14 mouse cellular contexts compared by ENCODE assay signal in genomic region chr7:145181376-145182034, GRCm38 (mm10). TPM values are rescaled to one million over a fixed set of nuclear protein-coding genes. Genes with fewer than 3 reads are reported as not detected.
DNase-seq lines count a peak whose midpoint lies in the region; ATAC-seq and TF ChIP-seq lines count a peak whose summit lies in the region.
"Had no signal": no experiment of that assay in that cellular context is flagged by ENCODE, and none has a peak within 500 bp of the region (broad histone marks: within the 10 kb centered on the region; RNA-seq: fewer than 3 reads in every experiment).

No protein-coding gene starts in this region.

- DNase-seq in cerebellum, adult 2 months, result peak; percentile 22 to 46
- DNase-seq in cerebellum, adult 9-11 months, result no peak
- peak; percentile 39 to 59 for DNase-seq in layer of hippocampus, postnatal 10 days (ENCODE audit: low spot score in 2 of 2)
- DNase-seq in layer of hippocampus, adult 9-11 months, result no peak
- DNase-seq in NIH3T3 (ENCODE audit: low read depth), result peak; percentile 58
- no peak for DNase-seq in ovary, postnatal 14 days (ENCODE audit: low spot score)
- DNase-seq: adrenal gland, postnatal 14 days; gastrocnemius, postnatal 10 days; thymus, postnatal 4 days had no signal

- H3K9ac ChIP-seq in hindbrain, embryonic 13.5 days, result no peak overlapping the region
- H3K9ac ChIP-seq: hindbrain, embryonic 15.5 days; liver, embryonic 15.5 days had no signal

- no peaks in the 10 kb centered on the region for H3K9me3 ChIP-seq in hindbrain, embryonic 13.5 days
- H3K9me3 ChIP-seq: hindbrain, embryonic 15.5 days; liver, embryonic 15.5 days had no signal

- ATAC-seq in hindbrain, embryonic 13.5 days (ENCODE audit: low FRiP score), result no peak
- ATAC-seq in erythroblast, adult 5-6 weeks (replicated peaks; ENCODE audit: low FRiP score, poor library complexity, severe bottlenecking), result no peak

- no peak for TF ChIP-seq POLR2A in cerebellum, adult 2 months (IDR thresholded peaks at IDR 0.05; ENCODE audit: borderline replicate concordance, insufficient read depth, low read length)

- no peak for TF ChIP-seq CTCF in cerebellum, adult 2 months (IDR thresholded peaks at IDR 0.05; ENCODE audit: borderline replicate concordance, insufficient read depth, low read depth, low read length)

- 34% methylated on average over 11 of the region's 11 CpGs for WGBS in cerebellum, adult 2 months
- WGBS in hindbrain, embryonic 13.5 days, result 43% methylated on average over 11 of the region's 11 CpGs

- H3K27me3 ChIP-seq in cerebellum, adult 2 months (ENCODE audit: control insufficient read depth, insufficient read depth, low read length), result no peaks in the 10 kb centered on the region
- H3K27me3 ChIP-seq in hindbrain, embryonic 13.5 days, result no peaks in the 10 kb centered on the region
- H3K27me3 ChIP-seq: hindbrain, embryonic 15.5 days; liver, embryonic 15.5 days had no signal

- peaks cover 9% of the 10 kb centered on the region for H3K4me1 ChIP-seq in cerebellum, adult 2 months (ENCODE audit: control insufficient read depth, insufficient read depth, low read length)
- peaks cover 24% of the 10 kb centered on the region for H3K4me1 ChIP-seq in hindbrain, embryonic 13.5 days (replicated peaks)
- H3K4me1 ChIP-seq: liver, embryonic 15.5 days had no signal

- H3K4me3 ChIP-seq in cerebellum, adult 2 months (replicated peaks; ENCODE audit: insufficient read depth, low read depth, low read length), result no peak overlapping the region
- no peak overlapping the region for H3K4me3 ChIP-seq in hindbrain, embryonic 13.5 days
- H3K4me3 ChIP-seq: hindbrain, embryonic 15.5 days; liver, embryonic 15.5 days had no signal

- H3K27ac ChIP-seq in cerebellum, adult 2 months (ENCODE audit: insufficient read depth, low read length), result no peak overlapping the region
- peak overlapping the region; percentile 13; the same call in 1 of the 2 replicates for H3K27ac ChIP-seq in hindbrain, embryonic 13.5 days
- H3K27ac ChIP-seq: hindbrain, embryonic 15.5 days; liver, embryonic 15.5 days had no signal

- no peaks in the 10 kb centered on the region for H3K36me3 ChIP-seq in hindbrain, embryonic 13.5 days
- H3K36me3 ChIP-seq: hindbrain, embryonic 15.5 days; liver, embryonic 15.5 days had no signal

- H3K4me2 ChIP-seq in hindbrain, embryonic 13.5 days, result no peak overlapping the region
- H3K4me2 ChIP-seq: hindbrain, embryonic 15.5 days; liver, embryonic 15.5 days had no signal

RNA-seq across cellular contexts. Expression of gene 1810010D01Rik, which starts 26.4 kb away (rescaled TPM):
- polyA plus RNA-seq in cerebellum, adult 2 months (2012; rRNA removed), result 11.3 and 13.6 TPM in 2 replicates
- under 1 TPM; 0.56 to 0.98 TPM for total RNA-seq in layer of hippocampus, postnatal 10 days (2021)
- polyA plus RNA-seq in hindbrain, embryonic 13.5 days (2015; fragmentation: Nextera tagmentation; extraction: Ambion mirVana), result 0.38 TPM in 1 of 2 replicates, not detected in the other
- not detected in 2 replicates for total RNA-seq in erythroblast, adult 5-6 weeks (2015; ENCODE audit: low replicate concordance)
- total RNA-seq in erythroblast, adult 5-6 weeks (2017; ENCODE audit: low replicate concordance), result not detected in 2 replicates
- total RNA-seq: adrenal gland, postnatal 14 days; MEL had no signal
- polyA plus RNA-seq: hindbrain, embryonic 15.5 days had no signal

Comparison
In these comparisons a context has a peak if more than half of its experiments do, and no peak if none do; other contexts are left out.
1. DNase-seq: peak in cerebellum, adult 2 months (2 of 2), layer of hippocampus, postnatal 10 days (2 of 2) and NIH3T3 (single experiment); none in cerebellum, adult 9-11 months (single experiment), layer of hippocampus, adult 9-11 months (single experiment) and ovary, postnatal 14 days (single experiment).